Mouse (Mus musculus): ENCODE results near the gene Nol6.

The Nol6 gene

DNA sequence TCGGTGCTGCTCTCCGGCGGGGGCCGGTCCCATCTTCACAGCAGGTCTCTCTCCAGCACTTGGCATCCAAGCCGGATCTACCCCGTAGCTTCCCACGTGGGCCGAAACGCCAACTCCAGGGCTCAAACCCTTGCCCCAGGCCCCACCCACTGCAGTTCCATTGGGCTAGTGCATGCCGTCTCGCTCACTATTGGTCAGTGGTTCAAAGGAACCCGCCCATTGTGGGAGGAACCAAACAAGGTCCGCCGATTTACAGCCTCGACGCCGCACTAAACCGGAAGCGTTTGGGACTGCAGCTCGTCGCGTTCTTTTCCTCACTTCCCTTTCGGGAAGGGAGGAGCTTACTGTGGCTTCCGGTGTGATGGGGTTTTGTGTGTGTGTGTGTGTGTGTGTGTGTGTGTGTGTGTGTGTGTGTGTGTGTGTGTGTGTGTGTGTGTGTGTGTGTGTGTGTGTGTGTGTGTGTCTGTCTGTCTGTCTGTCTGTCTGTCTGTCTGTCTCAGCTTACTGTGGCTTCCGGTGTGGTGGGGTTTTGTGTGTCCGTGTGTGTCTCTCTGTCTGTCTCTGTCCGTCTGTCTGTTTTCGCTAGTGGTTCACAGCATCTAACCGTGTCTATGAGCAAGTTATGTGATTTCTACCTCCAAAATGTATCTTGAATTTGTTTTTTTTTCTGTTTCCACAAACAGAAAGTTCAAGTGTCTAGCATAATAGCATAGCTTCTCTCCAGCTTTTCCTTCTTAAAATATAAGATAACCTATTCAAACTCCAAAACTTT is at the start of gene Nol6:
Gene Nol6 (minus strand): TSS at position 276 of the 772 bp plus-strand sequence.
- peak; percentile 99 for DNase-seq (ENCODE audit: low spot score)

DNA sequence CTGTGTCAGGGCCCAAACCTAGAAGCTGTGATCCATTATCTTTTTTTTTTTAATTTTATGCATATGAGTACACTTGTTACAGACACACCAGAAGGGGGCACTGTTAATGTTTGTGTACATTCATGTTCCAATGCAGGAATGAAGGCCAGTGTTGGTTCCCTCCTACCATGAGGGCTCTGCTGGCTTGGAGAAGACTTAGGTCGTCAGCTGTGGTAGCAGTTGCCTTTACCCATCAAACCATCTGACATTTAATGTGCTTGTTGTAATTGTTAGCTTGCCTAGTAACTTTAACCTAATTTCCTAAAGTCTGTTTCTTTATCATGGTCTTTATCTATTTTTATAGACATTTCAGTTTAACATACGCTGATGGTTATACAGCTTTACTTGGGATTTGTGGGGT is 46.7 kb upstream of the Nol6 start:
- DNase-seq (ENCODE audit: low spot score) = no peak

DNA sequence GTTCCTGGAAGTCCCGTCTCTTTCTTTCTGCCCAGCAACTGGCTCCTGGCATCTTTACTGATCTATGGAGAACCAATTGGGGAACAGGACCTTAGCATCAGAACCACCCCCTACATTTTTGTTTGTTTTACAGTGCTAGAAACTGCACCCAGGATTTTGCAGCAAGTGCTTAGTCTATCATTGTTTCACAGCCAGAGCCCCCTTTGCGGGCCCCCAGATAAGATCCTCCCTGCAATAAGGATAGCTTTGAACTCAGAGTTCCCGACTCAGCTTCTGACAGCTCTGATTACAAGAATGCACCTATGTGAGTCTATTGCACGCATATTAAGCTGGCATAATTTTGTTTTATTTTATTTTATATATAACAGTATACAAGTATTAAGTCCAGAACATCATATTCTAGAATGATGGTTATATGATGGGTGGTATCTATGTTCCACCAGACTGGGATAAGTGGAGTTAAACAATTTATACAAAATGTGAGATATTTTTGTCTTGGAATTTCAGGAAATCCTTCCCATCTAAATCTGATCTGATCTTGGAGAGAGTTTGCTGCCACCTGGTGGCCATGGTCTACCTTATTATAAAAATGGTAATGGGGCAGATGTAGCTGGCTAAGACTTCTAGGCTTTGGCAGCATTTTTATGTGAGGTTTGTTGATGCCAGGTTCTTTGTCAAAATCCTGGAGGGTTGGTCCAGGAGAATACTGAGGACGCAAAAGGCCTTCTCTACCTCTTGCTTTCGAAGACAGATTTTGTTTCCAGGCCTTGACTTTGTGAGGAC is 41.6 kb upstream of the Nol6 start:
- peak; percentile 33 for DNase-seq (ENCODE audit: low spot score)

DNA sequence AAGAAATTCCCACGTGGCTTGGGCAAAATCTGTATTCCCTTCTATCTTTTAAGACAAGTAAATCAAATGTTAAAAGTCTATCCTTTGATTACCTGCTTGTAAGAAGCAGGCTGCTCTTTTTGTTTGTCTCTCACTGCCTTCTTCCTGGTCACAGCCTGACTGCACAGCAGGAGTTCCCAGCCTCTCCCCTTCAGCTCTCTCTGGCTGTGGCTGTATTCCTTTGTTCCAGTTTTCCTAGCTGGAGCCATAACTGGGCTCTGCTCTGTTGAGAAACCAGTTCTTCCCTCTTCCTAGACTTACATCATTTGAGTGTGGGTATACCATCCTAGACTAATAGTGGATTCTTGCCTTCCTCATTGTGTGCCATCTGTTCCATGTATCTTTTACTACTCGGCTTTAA is 40.7 kb upstream of the Nol6 start:
- DNase-seq (ENCODE audit: low spot score) = no peak

DNA sequence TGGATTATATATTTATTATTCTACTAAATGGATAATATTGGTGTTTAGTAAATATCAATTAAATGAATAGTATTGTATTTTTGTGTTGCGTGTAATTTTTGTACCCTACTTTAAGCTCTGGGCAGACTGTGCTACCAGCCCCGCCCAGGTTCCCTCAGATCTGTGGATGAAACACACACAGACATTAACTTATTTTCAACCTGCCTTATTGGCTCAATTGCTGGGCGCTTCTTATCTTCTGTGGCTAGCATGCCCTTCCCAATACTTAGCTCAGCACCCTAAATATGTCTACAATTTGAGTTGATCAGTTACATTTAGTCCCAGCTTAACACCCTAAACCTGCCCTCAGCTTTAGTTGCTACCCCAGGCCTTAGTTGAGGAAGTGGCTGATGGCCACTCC is 37.0 kb upstream of the Nol6 start:
- no peak for DNase-seq (ENCODE audit: low spot score)

DNA sequence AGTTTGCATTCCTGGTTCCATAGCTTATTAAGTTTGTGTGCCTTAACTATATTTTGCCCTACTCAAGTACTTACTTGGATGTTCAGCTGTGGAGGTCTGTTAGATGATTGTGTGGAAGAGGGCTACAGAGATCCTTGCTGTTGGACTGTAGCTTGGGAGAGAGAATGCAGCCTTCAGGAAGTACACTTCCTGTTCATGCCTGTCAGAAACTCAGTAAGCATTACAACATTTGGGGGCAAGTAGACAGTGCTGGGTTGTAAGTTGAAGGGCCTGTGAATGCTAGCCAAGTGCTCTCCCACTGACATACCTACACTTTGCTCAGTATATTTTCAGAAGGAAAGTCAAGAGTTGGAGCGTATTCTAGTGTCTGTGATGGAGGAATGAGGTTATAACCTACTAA is 34.0 kb upstream of the Nol6 start:
- DNase-seq (ENCODE audit: low spot score) = no peak

DNA sequence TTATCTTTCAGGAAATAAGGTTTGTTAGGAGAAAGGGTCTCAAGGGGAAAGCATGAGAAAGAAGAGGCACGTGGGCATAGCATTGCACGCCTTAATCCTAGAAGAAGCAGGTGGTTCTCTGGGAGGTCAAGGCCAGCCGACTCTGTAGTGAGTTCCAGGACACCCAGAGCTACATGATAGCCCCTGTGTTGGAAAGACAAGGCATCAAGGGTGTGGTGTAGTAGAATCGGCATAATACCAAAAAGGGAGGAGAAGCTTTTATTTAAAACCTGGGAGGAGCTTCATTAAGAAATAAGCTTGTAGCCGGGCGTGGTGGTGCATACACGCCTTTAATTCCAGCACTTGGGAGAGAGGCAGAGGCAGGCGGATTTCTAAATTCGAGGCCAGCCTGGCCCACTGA is 32.7 kb upstream of the Nol6 start:
- no peak for DNase-seq (ENCODE audit: low spot score)

DNA sequence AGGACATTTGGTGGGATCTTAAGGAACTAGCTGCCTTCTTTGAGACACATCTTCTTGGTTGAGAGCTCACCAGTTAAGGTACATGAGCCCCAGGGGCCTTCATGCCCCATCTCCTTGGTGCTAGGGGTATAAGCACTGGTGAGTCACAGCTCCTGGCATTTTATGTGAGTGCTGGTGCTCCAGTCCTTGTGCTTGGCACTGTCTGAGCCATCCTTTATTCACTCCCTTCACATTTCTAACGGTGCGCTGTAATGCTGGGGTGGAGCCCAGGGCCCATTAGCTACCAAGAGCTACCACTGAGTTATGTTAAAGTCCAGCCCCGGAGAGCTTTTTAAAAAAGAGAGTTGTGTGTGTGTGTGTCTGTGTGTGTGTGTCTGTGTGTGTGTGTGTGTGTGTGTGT is 28.9 kb upstream of the Nol6 start:
- no peak for DNase-seq (ENCODE audit: low spot score)

DNA sequence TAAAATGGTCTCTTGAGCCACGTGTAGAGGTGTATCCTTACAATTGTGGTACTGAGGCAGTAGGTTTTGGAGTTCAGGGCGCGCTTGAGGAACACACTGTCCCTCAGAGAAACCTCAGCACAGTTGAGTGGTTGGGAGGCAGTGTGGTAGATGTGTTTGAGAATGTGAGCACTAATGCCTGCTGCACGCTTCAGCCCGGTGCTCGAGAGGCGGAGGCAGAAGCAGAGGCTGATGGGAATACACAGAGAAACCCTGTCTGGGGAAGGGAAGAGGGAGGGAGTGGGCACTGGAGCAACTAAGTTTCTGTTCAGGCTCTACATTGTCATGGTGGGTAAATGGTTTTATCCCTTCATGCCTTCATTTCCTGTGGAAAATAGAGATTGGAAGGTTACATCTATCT is 26.9 kb upstream of the Nol6 start:
- DNase-seq (ENCODE audit: low spot score) = no peak

DNA sequence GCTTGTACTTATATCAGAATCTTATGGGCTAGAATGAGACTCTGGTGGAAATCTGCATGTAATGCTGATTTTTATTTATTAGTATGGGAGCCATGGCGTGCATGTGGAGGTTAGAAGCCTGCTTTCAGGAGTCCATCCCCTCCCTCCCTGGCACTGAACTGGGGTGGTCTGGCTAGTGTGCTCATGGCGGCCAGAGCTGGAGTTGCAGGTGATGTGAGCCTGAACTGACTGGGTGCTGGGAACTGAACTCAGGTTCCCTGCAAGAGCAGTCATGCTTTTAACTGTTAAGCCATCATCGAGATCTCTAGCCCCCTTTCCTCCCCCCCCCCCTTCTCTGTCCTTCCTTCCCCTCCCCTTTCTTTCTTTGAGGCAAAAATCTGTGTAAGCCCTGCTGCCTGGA is 25.6 kb upstream of the Nol6 start:
- no peak for DNase-seq (ENCODE audit: low spot score)

DNA sequence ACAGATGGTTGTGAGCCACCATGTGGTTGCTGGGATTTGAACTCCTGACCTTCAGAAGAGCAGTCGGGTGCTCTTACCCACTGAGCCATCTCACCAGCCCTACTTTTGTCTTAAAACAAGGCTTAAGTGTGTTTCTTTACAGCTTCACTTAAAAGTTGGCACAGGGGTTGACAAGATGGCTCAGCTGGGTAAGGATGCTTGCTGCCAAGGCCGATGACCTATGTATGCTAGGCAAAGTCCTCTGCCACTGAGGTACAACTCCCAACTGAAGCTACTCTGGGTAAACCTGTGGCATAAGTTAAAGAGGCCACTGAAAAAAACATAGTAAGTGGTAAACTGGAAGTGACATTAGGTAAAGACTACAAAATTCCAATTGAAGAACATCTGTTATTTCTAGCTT is 18.3 kb upstream of the Nol6 start:
- no peak for DNase-seq (ENCODE audit: low spot score)

DNA sequence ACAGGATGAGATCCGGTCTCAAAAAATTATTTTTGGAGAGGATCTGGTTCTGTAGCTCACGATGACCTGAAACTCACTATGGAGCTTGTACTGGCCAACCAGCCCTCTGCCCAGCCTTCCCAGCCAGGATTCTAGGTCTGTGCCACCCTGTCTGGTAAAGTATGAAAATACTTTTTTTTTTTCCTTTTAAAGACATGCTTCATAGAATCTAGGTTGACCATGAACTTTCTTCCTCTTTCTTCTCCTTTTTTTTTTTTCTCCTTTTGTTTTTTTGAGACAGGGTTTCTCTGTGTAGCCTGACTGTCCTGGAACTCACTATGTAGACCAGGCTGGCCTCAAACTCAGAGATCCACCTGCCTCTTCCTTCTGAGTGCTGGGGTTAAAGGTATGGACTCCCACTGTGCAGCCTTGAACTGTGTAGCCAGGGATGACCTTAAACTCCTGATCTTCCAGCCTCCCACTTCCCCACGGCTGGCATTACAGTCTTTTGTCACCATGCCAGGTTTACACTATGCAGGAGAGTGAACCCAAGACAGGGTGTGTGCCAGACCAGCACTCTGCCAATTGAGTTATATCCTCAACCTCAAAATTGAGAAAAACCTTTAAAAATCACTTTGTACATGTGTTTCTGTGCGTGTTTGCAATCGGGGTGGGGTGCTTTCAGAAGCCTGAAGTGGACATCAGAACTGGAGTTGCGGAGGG is 16.1 kb upstream of the Nol6 start:
- no peak for DNase-seq (ENCODE audit: low spot score)

DNA sequence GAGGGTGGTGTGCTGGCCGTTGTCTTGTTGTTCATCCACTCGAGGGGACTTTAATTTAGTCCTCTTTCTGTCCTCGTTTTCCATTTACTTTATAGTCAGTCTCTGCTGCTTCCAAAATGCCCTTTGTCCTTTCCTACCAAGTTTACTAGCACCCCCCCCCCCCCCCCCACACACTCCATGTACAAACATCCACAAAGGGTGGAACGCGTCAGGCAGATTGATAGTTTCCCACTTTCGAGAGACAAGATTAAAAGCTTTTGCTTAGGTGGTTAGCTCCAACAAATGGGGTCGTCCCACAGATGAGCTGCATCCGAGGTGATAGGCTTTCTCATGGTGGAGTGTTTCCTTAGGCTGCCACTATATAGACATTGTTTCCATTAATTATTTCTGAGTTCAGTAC is 12.6 kb upstream of the Nol6 start:
- peak; percentile 54 for DNase-seq (ENCODE audit: low spot score)

DNA sequence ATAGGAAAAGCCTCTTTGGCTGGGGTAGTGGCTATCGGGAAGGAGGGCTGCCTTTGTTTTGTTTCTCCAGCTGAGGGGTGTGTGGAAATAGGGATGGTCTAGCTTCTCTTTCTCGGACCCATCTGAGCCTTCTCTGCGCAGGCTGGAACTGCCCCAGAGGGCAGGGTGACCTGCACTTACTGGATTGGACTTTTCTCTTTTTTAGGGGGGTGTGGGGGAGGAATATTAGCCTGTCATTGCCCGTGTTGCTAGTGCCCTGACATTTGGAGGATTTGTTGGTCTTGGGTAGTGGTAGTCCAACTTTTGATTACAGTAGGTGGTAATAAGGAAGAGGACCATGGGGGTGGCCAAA is 12.2 kb upstream of the Nol6 start:
- DNase-seq (ENCODE audit: low spot score) = no peak

DNA sequence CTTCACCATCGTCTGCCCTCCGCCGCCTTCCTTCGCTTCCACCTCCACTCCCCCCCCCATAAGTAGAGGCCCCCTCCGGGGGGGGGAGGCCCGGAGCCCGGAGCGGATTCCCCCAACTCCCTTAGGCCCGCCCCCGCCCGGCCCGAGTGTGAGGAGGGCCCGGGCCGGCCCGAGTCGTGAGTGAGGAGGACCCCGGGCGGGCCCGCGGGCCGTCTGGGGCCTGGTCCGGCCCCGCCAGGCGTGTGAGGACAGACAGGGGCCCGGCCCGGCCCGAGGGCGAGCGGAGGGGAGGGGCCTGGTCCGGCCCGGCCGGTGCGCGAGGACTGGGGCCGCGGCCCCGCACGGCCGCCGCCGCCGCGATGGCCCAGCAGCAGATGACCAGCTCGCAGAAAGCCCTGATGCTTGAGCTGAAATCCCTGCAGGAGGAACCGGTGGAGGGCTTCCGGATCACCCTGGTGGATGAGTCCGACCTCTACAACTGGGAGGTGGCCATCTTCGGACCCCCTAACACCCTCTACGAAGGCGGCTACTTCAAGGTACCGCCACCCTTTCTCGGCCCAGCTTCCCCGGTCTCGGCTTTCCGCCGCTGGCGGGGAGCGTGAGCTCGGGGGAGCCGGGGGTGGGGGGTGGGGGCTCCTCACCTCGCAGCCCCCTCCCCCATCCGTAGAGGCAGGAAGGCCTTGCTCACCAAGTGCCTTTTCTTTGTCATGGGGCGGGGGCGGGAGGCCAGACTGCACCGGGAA is 11.6 kb upstream of the Nol6 start, which contains the start of gene Ube2r2:
Gene Ube2r2 (plus strand): TSS at position 33 of the 743 bp plus-strand sequence.
- peak; percentile 80 for DNase-seq (ENCODE audit: low spot score)

DNA sequence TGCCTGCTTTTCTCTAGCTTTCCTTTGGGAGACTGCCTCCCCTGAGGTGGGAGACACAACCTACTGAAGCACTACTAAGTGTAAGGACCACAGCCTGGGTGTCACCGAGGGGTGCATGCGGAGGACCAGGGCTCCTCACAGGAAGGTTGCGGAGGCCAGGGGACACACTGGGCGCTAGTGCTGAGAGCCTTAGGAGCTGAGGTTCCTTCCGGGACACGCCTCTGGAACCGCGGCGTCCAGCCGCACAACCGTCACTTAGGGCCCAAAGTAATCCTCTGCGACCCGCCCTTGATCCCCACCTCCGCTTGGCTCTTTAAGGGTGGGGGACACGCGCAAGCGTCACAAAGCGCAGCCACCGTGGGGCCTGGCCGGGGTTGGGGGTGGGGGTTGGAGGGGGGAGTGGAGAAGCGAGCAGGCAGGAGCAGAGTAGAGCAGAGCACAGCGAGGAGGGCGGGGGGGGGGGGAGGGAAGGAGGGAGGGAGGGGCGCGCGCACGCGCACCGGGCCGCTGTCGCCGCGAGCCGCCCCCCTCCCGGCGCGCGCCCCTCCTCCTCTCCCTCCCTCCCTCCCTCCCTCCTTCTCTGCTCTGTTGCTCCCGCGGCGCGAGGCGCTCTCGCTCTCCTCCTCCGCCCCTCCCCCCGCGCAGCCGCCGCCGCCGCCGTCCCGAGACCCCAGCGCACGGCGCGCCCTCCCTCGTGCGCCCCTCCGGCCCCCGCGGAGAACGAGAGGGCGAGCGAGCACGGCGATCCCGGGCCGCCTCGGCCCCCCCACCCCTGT is 10.9 kb upstream of the Nol6 start:
- peak; percentile 93 for DNase-seq (ENCODE audit: low spot score)

DNA sequence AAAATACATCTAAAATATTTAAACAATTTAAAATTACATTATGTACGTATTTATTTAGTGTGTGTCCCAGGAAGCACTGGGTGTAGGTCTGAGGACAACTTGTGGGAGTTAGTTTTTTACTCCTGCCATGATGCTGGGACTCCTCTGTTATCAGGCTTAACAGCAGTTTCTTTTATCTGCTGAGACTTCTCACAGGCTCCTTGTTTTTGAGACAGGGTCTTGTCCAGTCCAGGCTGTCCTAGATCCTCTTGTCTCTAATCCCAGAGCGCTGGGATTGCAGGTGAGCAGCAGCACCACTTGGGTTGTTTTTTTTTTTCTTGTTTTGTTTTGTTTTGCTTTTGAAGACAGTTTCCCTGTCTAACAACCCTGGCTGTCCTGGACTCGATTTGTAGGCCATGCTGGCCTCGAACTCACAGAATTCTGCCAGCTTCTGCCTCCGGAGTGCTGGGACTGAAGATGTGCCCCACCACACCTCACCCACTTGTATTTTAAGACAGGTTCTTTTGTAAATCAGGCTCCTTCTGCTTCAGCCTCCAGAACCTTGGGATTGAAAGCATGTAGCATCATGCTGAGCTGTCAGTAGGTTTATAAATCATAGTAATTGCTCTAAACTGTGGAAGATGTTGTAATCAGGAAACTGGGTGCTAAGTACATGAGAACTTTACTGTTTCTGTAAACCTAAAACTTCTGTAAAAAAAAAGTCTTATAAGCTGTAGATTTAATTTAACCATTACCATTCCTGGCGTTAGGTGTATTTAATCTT is 9.5 kb upstream of the Nol6 start:
- DNase-seq (ENCODE audit: low spot score) = no peak

DNA sequence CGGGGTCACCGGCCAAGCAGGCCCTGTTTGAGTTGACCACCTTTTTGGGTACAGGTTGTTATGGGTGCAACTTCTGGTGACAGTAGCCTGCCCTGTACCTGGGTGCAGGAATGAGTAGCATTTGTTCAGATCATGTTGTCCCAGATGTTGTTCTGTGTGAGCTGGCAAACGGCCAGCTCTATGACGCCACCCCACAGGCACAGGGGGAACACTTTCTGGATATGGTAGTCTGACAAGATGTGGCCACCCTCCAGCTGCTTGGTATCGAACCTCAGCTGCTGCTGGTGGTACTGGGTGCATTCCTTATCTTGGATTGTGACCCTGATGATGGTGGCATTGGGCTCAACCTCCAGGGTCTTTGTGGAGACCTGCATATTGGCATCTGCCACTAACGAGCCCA is 8.2 kb upstream of the Nol6 start:
- DNase-seq (ENCODE audit: low spot score) = no peak

DNA sequence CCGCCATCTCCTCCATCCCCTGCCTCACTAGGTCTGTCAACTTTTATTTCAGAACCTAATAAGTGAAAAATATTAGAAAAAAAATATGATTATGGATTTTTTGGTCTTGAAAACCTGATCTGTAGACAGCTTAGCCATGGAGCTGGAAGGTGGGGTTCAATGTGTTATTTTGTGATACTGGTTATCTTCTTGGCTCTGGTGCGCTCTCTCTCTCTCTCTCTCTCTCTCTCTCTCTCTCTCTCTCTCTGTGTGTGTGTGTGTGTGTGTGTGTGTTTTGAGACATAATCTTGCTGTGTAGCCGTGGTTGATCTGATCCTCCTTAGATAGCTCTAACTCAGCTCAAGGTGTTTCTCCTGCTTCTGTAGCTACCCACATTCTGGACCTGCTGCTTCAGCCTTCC is 5.6 kb upstream of the Nol6 start:
- DNase-seq (ENCODE audit: low spot score) = no peak

DNA sequence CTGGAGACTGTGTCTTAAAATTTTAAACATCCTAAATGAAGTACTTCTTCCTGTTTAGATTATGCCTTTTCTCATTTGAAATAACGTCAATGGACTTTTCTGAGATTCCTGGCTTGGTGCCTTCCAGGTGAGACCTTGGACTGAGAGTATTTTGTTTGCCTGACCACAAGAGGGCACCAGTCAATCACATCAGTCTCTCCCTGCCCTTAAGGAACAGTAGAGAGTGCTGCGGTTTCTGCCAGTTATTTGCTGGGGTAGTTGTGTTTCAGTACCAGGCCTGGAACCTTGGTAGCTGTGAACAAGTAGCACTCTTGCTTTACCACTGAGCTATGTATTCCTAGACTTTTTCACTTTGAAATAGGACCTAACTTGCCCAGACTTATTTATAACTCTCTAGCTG is 5.2 kb upstream of the Nol6 start:
- DNase-seq (ENCODE audit: low spot score) = peak; percentile 58
